Mouse (Mus musculus): ENCODE results near the gene Gnat1. TPM values are rescaled to one million over a fixed set of nuclear protein-coding genes. Genes with fewer than 3 reads are reported as not detected.

Gnat1 gene
- total RNA-seq, 2 experiments from 2014 or later, result 0.60 TPM; not detected in 1

- DNase-seq (ENCODE audit: low spot score in 2 of 2), result no peak
Observed at GRCm38 (mm10) chr9:107676302-107676701, 3.2 kb downstream of the Gnat1 start.

GRCm38 (mm10) chr9:107675671-107676301 lies 3.7 kb downstream of the Gnat1 start:
- DNase-seq (ENCODE audit: low spot score in 2 of 2), result peak; percentile 56 to 67

DNA sequence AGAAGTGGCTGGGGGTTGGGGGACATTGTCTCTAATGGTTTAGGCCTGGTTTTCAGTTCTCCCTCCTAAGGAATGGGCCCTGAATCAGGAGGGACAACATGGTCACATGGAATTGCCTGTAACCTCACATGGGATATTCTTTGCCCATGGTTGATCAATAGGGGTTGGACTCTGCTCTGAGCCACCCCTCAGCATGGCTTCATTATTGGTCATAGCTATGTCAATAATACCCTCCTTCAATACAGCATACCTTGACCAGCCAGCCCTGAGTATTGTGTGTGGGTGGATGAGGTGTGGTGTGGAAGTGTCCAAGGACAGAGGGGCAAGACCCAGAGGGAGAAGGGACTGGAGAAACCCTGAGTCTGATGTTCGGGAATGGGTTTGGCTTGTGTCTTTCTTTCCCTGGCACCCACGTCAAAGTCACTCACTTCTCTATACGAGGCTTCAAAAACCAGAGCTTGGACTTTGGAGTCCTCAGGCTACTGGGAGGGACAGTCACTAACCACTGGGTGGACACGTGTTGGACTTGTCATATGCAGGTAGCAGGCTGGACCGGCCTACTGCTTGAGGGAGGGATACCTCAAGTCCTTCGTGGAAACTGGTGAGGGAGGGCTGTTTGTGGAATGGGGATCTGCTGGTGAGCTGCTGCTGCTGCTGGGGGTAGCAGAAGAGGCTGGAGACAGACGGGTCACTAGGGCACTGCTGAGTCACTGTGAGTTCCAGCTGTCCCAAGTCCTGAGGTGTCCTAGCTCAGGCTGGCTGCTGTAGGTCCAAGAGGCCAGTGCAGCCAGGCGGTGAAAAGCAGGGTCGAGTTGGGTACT lies 4.7 kb downstream of the Gnat1 start:
- no peak for DNase-seq (ENCODE audit: low spot score in 2 of 2)

- no peak for DNase-seq (ENCODE audit: low spot score in 2 of 2)
Observed at GRCm38 (mm10) chr9:107670259-107670658, 9.3 kb downstream of the Gnat1 start.

DNA sequence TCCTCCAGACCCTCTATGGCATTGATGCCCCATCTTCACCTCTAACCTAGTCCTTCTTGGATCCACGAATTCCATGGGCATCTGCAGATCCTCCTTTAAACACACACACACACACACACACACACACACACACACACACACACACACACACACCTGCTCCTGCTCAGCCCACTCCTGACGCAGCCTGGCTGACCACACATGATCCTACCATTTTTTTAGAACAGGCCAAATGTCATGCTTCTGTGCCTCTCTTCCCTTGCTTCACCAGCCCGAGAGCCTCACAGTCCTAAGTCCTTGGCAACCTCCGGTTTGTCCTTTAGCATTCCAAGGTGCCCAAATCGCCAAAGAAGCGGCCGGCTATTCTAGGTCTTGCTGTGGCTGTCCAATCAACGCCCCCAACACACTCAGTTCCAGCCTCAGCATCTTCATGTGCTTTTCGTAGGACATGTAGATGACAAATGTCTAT lies 10.0 kb downstream of the Gnat1 start, which contains the start of gene Slc38a3:
Gene Slc38a3, minus strand, starts transcription at position 51 of the 466 bp plus-strand sequence.
- no peak for DNase-seq (ENCODE audit: low spot score in 2 of 2)

DNA sequence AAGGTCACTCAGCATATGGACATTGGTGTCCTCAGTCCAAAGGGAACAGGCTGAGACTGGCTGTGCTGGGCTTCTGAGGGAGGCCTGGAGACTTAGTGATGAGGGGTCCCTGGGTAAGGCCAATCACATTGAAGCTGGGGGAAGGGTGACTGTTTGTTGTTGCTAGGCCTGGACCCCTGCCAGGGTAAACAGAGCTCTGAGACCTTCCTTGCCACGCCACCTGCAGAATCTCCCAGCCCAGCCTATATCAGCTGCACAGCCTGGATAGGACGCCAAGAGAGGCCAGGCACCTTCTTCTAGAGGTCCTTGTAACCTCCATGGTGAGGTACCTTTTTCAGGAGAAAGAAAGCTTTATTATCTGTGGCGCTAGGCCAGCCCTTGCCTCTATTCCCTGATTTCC lies 10.6 kb downstream of the Gnat1 start:
- no peak for DNase-seq (ENCODE audit: low spot score in 2 of 2)

DNA sequence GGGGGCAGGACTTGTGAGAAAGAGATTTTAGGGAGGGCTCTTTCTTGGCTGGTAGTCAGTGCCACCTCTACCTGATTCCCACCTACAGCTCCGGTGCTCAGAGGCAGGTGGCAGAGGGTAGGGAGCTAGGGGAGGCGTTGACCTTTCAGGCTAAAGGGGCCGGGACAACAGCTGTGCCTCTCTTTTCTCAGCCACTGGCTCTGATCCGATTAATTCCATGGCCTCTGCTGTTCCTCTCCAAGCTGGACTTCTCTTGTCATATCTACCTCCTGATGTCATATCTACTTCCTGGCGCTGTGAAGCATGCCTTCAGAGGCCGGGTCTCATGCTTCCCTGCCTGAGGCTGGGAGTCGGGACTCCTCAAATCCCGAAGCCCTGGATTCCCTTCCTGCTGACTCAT lies 11.5 kb downstream of the Gnat1 start:
- DNase-seq (ENCODE audit: low spot score in 2 of 2), result no peak

- DNase-seq (ENCODE audit: low spot score in 2 of 2), result peak; percentile 38 to 52
Observed at GRCm38 (mm10) chr9:107667219-107667618, 12.3 kb downstream of the Gnat1 start.

GRCm38 (mm10) chr9:107666751-107667205 lies 12.7 kb downstream of the Gnat1 start:
- DNase-seq (ENCODE audit: low spot score in 2 of 2), result no peak

GRCm38 (mm10) chr9:107665308-107665707 lies 14.2 kb downstream of the Gnat1 start:
- no peak for DNase-seq (ENCODE audit: low spot score in 2 of 2)

- DNase-seq (ENCODE audit: low spot score in 2 of 2), result peak in 1 of 2 experiments; percentile 19
Observed at GRCm38 (mm10) chr9:107663525-107663924, 16.0 kb downstream of the Gnat1 start.

DNA sequence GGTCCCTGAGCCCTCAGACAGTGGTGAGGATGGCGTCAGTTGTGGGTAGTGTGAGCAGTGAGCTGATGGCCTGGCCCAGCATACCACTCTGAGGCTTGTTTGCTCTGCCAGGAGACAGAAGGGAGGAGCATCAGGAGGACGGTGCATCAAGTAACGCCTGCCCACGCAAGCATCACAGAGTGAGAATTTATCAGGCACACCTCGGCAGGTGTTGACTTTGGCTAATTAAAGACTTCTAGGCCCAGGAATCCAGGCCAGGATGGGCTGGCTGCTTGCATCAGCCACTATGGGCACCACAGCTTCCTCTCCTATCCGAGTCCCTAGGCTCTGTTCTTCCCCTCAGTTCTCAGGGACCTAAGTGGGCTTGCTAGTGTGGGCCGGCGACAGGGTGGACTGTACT lies 17.2 kb downstream of the Gnat1 start:
- no peak for DNase-seq (ENCODE audit: low spot score in 2 of 2)

- DNase-seq (ENCODE audit: low spot score in 2 of 2), result no peak
Observed at GRCm38 (mm10) chr9:107660777-107661176, 18.7 kb downstream of the Gnat1 start.

- peak; percentile 45 to 46 for DNase-seq (ENCODE audit: low spot score in 2 of 2)
Observed at GRCm38 (mm10) chr9:107659961-107660360, 19.6 kb downstream of the Gnat1 start.

DNA sequence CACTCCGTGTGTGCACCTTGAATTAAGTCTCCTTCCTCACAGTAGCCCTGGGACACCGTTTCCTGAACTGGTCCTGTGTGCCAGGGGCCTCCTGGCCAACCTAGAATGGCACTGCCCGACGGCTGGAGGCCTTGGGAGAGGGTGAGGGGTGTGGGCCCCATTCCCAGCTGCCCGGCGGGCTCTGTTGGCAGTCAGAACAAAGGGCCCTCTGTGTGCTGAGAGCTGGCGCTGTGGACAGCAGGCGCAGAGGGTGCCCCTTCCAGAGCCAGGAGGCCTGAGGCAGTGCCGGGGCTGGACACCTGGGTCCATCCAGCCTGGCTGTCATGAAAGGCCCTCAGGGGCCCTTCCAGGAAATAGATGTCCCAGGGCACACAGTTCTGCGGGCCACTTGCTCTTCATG lies 20.0 kb downstream of the Gnat1 start:
- peak; percentile 74 to 84 for DNase-seq (ENCODE audit: low spot score in 2 of 2)

- DNase-seq (ENCODE audit: low spot score in 2 of 2), result no peak
Observed at GRCm38 (mm10) chr9:107658096-107658495, 21.4 kb downstream of the Gnat1 start.

DNA sequence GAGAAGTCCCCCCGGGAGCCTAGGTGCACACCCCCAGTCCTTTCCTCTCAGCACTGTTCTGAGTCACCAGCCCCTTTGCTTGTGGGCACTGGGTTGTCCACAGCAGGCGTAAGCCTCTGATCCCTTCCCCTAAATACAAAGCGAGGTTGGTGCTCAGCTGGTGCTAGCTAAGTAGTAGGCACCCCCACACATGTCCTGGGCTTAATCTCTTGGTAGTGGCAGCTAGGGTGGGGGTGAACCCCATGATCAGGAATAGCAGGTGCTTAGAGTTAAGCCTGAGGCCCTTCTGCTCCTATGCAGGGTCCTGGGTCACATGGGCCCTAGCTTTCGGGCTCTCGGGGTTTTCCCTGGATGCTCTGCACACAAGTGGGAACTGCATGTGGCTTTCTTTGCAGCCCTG lies 22.4 kb downstream of the Gnat1 start:
- DNase-seq (ENCODE audit: low spot score in 2 of 2), result no peak

DNA sequence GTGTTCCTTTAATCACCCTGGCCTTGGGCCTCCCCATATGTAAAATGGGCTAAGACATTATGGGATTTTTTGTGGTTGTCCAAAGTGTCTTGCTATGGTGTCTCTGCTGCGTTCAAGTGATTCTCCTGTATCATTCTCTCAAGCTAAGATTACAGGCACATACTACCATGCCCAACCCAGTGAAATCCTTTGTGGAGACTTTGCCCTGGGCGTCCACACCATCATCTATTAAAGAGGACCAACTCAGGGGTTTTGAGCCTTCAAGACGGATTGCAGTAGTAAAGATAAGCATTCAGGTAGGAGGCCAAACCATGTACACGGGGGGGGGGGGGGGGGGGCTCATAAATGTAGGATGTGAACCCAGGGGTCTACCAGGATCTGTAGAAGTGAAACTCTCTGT lies 24.9 kb downstream of the Gnat1 start:
- DNase-seq (ENCODE audit: low spot score in 2 of 2), result no peak

DNA sequence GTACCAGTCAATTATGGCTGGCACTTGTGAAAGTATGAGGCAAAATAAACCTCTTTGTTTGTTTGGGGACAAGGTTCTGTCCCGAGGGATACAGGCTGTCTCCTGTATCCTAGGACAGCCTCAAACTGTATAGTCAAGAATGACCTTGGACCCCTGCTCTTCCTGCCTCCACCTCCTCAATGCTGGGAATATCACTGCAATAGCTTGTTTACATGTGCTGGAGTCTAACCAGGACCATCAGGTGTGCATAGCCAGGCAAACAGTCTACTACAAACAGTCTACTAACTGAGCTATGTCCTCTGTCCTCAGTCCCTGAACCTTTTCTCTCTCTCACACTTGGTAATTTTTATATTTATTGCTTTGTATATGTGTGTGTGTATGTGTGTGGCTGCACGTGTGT lies 26.0 kb downstream of the Gnat1 start:
- no peak for DNase-seq (ENCODE audit: low spot score in 2 of 2)

- no peak for DNase-seq (ENCODE audit: low spot score in 2 of 2)
Observed at GRCm38 (mm10) chr9:107650708-107651481, 28.6 kb downstream of the Gnat1 start.

DNA sequence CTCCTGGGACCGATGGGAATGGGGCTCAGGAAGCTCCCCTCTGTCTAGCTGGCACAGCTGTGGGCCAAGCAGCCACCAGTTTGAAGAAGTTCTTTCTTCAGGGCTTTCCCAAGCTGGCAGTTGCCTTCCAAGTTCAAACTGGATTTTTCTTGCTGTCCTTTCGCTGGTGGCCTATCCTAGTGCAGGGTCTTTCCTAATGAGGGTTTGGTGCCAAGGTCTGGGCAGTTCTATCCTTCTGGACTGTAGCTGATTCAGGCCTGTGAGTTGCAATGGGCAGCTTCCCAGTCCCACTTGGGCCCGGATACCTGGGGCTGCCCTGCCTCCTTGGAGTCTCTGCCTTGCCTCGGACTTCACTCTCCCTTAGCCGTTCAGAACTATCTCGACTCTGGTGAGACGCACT lies 29.3 kb downstream of the Gnat1 start:
- no peak for DNase-seq (ENCODE audit: low spot score in 2 of 2)

GRCm38 (mm10) chr9:107648767-107649166 lies 30.7 kb downstream of the Gnat1 start:
- DNase-seq (ENCODE audit: low spot score in 2 of 2), result no peak
